Mouse (Mus musculus): ENCODE measurements around the gene Stam2. TPM values are rescaled to one million over a fixed set of nuclear protein-coding genes. Genes with fewer than 3 reads are reported as not detected.

Stam2 gene
- total RNA-seq (2022) = 1 to 10 TPM; 8.6 to 9.1 (median 9.0) TPM

- peak; percentile 87 for DNase-seq (ENCODE audit: low spot score in 2 of 2)
These were observed at the start of gene Stam2 for GRCm38 (mm10) chr2:52742256-52743158. Gene Stam2 (minus strand): TSS chr2:52742281.

- DNase-seq (ENCODE audit: low spot score in 2 of 2) = no peak
These were observed 43.1 kb upstream of the Stam2 start for GRCm38 (mm10) chr2:52785106-52785721.

- no peak for DNase-seq (ENCODE audit: low spot score in 2 of 2)
These were observed 37.9 kb upstream of the Stam2 start for GRCm38 (mm10) chr2:52779987-52780386.

GRCm38 (mm10) chr2:52779381-52779780 lies 37.3 kb upstream of the Stam2 start:
- DNase-seq (ENCODE audit: low spot score in 2 of 2) = peak; percentile 13 to 39

GRCm38 (mm10) chr2:52777839-52778238 lies 35.8 kb upstream of the Stam2 start:
- DNase-seq (ENCODE audit: low spot score in 2 of 2) = no peak

GRCm38 (mm10) chr2:52774373-52774772 lies 32.3 kb upstream of the Stam2 start:
- no peak for DNase-seq (ENCODE audit: low spot score in 2 of 2)

- DNase-seq (ENCODE audit: low spot score in 2 of 2) = no peak
These were observed 30.8 kb upstream of the Stam2 start for GRCm38 (mm10) chr2:52772774-52773393.

GRCm38 (mm10) chr2:52765130-52765529 lies 23.0 kb upstream of the Stam2 start:
- DNase-seq (ENCODE audit: low spot score in 2 of 2) = no peak

GRCm38 (mm10) chr2:52763891-52764290 lies 21.8 kb upstream of the Stam2 start:
- no peak for DNase-seq (ENCODE audit: low spot score in 2 of 2)

GRCm38 (mm10) chr2:52763040-52763736 lies 21.1 kb upstream of the Stam2 start:
- peak; percentile 68 for DNase-seq (ENCODE audit: low spot score in 2 of 2)

GRCm38 (mm10) chr2:52762529-52762928 lies 20.4 kb upstream of the Stam2 start:
- no peak for DNase-seq (ENCODE audit: low spot score in 2 of 2)

- DNase-seq (ENCODE audit: low spot score in 2 of 2) = peak in 1 of 2 experiments; percentile 24
These were observed 16.5 kb upstream of the Stam2 start for GRCm38 (mm10) chr2:52758627-52759026.

GRCm38 (mm10) chr2:52756691-52757090 lies 14.6 kb upstream of the Stam2 start:
- no peak for DNase-seq (ENCODE audit: low spot score in 2 of 2)

- no peak for DNase-seq (ENCODE audit: low spot score in 2 of 2)
These were observed 11.7 kb upstream of the Stam2 start for GRCm38 (mm10) chr2:52753573-52754317.

- DNase-seq (ENCODE audit: low spot score in 2 of 2) = no peak
These were observed 2.0 kb upstream of the Stam2 start for GRCm38 (mm10) chr2:52744099-52744498.

GRCm38 (mm10) chr2:52741681-52742255 lies 313 bp downstream of the Stam2 start:
- DNase-seq (ENCODE audit: low spot score in 2 of 2) = peak; percentile 81 to 83

- DNase-seq (ENCODE audit: low spot score in 2 of 2) = no peak
These were observed 1.5 kb downstream of the Stam2 start for GRCm38 (mm10) chr2:52740596-52740995.

GRCm38 (mm10) chr2:52734504-52734903 lies 7.6 kb downstream of the Stam2 start:
- no peak for DNase-seq (ENCODE audit: low spot score in 2 of 2)

GRCm38 (mm10) chr2:52733659-52734058 lies 8.4 kb downstream of the Stam2 start:
- DNase-seq (ENCODE audit: low spot score in 2 of 2) = no peak

GRCm38 (mm10) chr2:52732611-52733010 lies 9.5 kb downstream of the Stam2 start:
- no peak for DNase-seq (ENCODE audit: low spot score in 2 of 2)

Data from gastrocnemius, adult 8-10 months (tissue).